Mouse (Mus musculus): ENCODE data around the gene Clasp1.

Clasp1 gene

GRCm38 (mm10) chr1:118492811-118493210, 104.0 kb downstream of the Clasp1 start:
- DNase-seq (ENCODE audit: low read depth, low spot score) = no peak

- DNase-seq (ENCODE audit: low read depth, low spot score) = no peak
Measured at GRCm38 (mm10) chr1:118494551-118494950, 105.7 kb downstream of the Clasp1 start.

- peak; percentile 65 for DNase-seq (ENCODE audit: low read depth, low spot score)
Measured at GRCm38 (mm10) chr1:118498311-118498710, 109.5 kb downstream of the Clasp1 start.

GRCm38 (mm10) chr1:118500606-118501005, 111.7 kb downstream of the Clasp1 start:
- DNase-seq (ENCODE audit: low read depth, low spot score) = no peak

- DNase-seq (ENCODE audit: low read depth, low spot score) = no peak
Measured at GRCm38 (mm10) chr1:118501691-118502090, 112.8 kb downstream of the Clasp1 start.

- DNase-seq (ENCODE audit: low read depth, low spot score) = no peak
Measured at GRCm38 (mm10) chr1:118505746-118506145, 116.9 kb downstream of the Clasp1 start.

- no peak for DNase-seq (ENCODE audit: low read depth, low spot score)
Measured at GRCm38 (mm10) chr1:118510996-118511395, 122.1 kb downstream of the Clasp1 start.

- no peak for DNase-seq (ENCODE audit: low read depth, low spot score)
Measured at GRCm38 (mm10) chr1:118511738-118512530, 123.1 kb downstream of the Clasp1 start.

- no peak for DNase-seq (ENCODE audit: low read depth, low spot score)
Measured at GRCm38 (mm10) chr1:118516256-118516655, 127.4 kb downstream of the Clasp1 start.

GRCm38 (mm10) chr1:118523161-118523560, 134.3 kb downstream of the Clasp1 start:
- no peak for DNase-seq (ENCODE audit: low read depth, low spot score)

GRCm38 (mm10) chr1:118525336-118525735, 136.5 kb downstream of the Clasp1 start:
- DNase-seq (ENCODE audit: low read depth, low spot score) = no peak

GRCm38 (mm10) chr1:118529213-118529612, 140.4 kb downstream of the Clasp1 start:
- no peak for DNase-seq (ENCODE audit: low read depth, low spot score)

GRCm38 (mm10) chr1:118531259-118531658, 142.4 kb downstream of the Clasp1 start:
- no peak for DNase-seq (ENCODE audit: low read depth, low spot score)

GRCm38 (mm10) chr1:118536021-118536420, 147.2 kb downstream of the Clasp1 start:
- no peak for DNase-seq (ENCODE audit: low read depth, low spot score)

GRCm38 (mm10) chr1:118539046-118539445, 150.2 kb downstream of the Clasp1 start:
- DNase-seq (ENCODE audit: low read depth, low spot score) = no peak

- DNase-seq (ENCODE audit: low read depth, low spot score) = no peak
Measured at GRCm38 (mm10) chr1:118542880-118543279, 154.0 kb downstream of the Clasp1 start.

- no peak for DNase-seq (ENCODE audit: low read depth, low spot score)
Measured at GRCm38 (mm10) chr1:118548769-118549168, 159.9 kb downstream of the Clasp1 start.

GRCm38 (mm10) chr1:118551152-118551551, 162.3 kb downstream of the Clasp1 start:
- no peak for DNase-seq (ENCODE audit: low read depth, low spot score)

GRCm38 (mm10) chr1:118552071-118552470, 163.2 kb downstream of the Clasp1 start:
- no peak for DNase-seq (ENCODE audit: low read depth, low spot score)

GRCm38 (mm10) chr1:118553045-118553444, 164.2 kb downstream of the Clasp1 start:
- no peak for DNase-seq (ENCODE audit: low read depth, low spot score)

- DNase-seq (ENCODE audit: low read depth, low spot score) = no peak
Measured at GRCm38 (mm10) chr1:118553451-118553850, 164.6 kb downstream of the Clasp1 start.

GRCm38 (mm10) chr1:118554961-118555360, 166.1 kb downstream of the Clasp1 start:
- DNase-seq (ENCODE audit: low read depth, low spot score) = no peak

- DNase-seq (ENCODE audit: low read depth, low spot score) = no peak
Measured at GRCm38 (mm10) chr1:118559716-118560115, 170.9 kb downstream of the Clasp1 start.

- DNase-seq (ENCODE audit: low read depth, low spot score) = no peak
Measured at GRCm38 (mm10) chr1:118564561-118564960, 175.7 kb downstream of the Clasp1 start.

All from skeletal muscle tissue, adult 2 months (tissue).